Mouse (Mus musculus): ENCODE measurements around the gene Tgfbi. TPM values are rescaled to one million over a fixed set of nuclear protein-coding genes. Genes with fewer than 3 reads are reported as not detected.

Tgfbi gene
- total RNA-seq, 4 experiments from 2014 or later: 35.2 to 174 (median 104) TPM

Other genes starting within 250 kb of the Tgfbi start
- not detected for gene Gm3045, start 182.9 kb upstream of the Tgfbi start, total RNA-seq (2022)
- 1 to 10 TPM in 3 of 4 experiments, under 1 TPM in 1; 0.55 to 2.5 (median 1.4) TPM for gene Slc25a48, start 171.2 kb upstream of the Tgfbi start, total RNA-seq (2022)
- not detected for gene Il9, start 127.3 kb upstream of the Tgfbi start, total RNA-seq (2022)
- 1 to 10 TPM; 5.8 to 7.5 (median 6.2) TPM for gene Fbxl21, start 87.1 kb upstream of the Tgfbi start, total RNA-seq (2022)
- not detected for gene Lect2, start 61.0 kb upstream of the Tgfbi start, total RNA-seq (2022)
- 10 to 100 TPM; 49.7 to 68.6 (median 58.2) TPM for gene Smad5, start 93.5 kb downstream of the Tgfbi start, total RNA-seq (2022)
- gene Gm45623, start 144.3 kb downstream of the Tgfbi start, total RNA-seq (2022): not detected